Mouse (Mus musculus) heart, embryonic 13.5 days (tissue): ENCODE data around the gene Pde6h. TPM values are rescaled to one million over a fixed set of nuclear protein-coding genes. Genes with fewer than 3 reads are reported as not detected.

Experiments used
- ATAC-seq: fragments of 200-750 bp; cut with Nextera tagmentation; 2 replicates; pipeline ENCODE4 v1.8.0; 2017; ENCODE audit warnings: moderate TSS enrichment; ENCODE audit not compliant: insufficient number of reproducible peaks, low FRiP score, low TSS enrichment; ENCODE audit errors: extremely low read depth
- H3K27ac ChIP-seq: fragments of 300-500 bp; sonication (generic); replicated peaks from 2 replicates; pipeline ENCODE4 v1.5.1; 2015; ENCODE audit warnings: moderate library complexity, mild to moderate bottlenecking, inconsistent platforms
- H3K27me3 ChIP-seq: fragments of 300-500 bp; sonication (generic); replicated peaks from 2 replicates; pipeline ENCODE4 v1.6.1; 2015; ENCODE audit warnings: mild to moderate bottlenecking, inconsistent platforms
- H3K36me3 ChIP-seq: fragments of 300-500 bp; sonication (generic); 2 replicates; pipeline ENCODE4 v1.6.1; 2015; ENCODE audit warnings: mild to moderate bottlenecking, inconsistent platforms
- H3K4me1 ChIP-seq: fragments of 300-500 bp; sonication (generic); 2 replicates; pipeline ENCODE4 v1.6.1; 2015; ENCODE audit warnings: inconsistent platforms
- H3K4me2 ChIP-seq: fragments of 300-500 bp; sonication (generic); 2 replicates; pipeline ENCODE4 v1.6.1; 2015; ENCODE audit warnings: inconsistent platforms, mild to moderate bottlenecking, moderate library complexity
- H3K4me3 ChIP-seq: fragments of 300-500 bp; sonication (generic); 2 replicates; pipeline ENCODE4 v1.5.1; 2015; ENCODE audit warnings: moderate library complexity, mild to moderate bottlenecking, inconsistent platforms
- H3K9ac ChIP-seq: fragments of 300-500 bp; sonication (generic); 2 replicates; pipeline ENCODE4 v1.6.1; 2015; ENCODE audit warnings: inconsistent platforms, mild to moderate bottlenecking, moderate library complexity
- H3K9me3 ChIP-seq: fragments of 300-500 bp; sonication (generic); 2 replicates; pipeline ENCODE4 v1.6.1; 2016; ENCODE audit warnings: inconsistent platforms
- WGBS: fragments of 180-500 bp; shearing (Covaris S2); methylation state at CpG from one replicate; pipeline ENCODE4 v1.1.7; 2015; ENCODE audit warnings: mixed read lengths; 5-methylcytosine and 5-hydroxymethylcytosine counted together
- polyA plus RNA-seq: library from polyadenylated mRNA; unstranded; fragments of >200 nt; fragmentation: Nextera tagmentation; extraction: Ambion mirVana; gene quantifications from 2 replicates; pipeline ENCODE4 v1.2.1, GENCODE M21; 2015

The Pde6h gene
- polyA plus RNA-seq, 1 experiment from 2014 or later: not detected

DNA sequence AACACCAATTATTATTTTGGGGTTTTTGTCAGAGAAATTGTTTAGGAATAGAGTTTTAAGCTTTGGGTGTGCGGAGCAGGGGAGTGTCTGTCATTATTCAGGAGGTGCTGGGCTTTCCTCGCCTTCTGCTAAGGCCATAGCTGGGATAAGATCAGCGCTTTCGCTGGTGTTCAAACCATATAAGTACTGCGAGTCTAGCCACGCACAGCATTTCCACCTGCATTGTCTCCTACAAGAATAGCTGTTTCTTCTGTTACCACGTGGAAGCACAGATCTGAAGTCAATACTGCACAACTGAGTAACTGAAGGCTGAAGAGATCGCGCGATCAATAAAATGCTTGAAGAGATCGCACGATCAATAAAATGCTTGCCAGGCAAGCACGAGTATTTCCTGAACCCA is 7.6 kb downstream of the Pde6h start:
- peaks cover 25% of the 10 kb centered on the region for H3K36me3 ChIP-seq
- H3K9me3 ChIP-seq: no peaks in the 10 kb centered on the region
- H3K4me1 ChIP-seq: peaks cover 21% of the 10 kb centered on the region
- peak overlapping the region; percentile 56 for H3K4me2 ChIP-seq
- peak overlapping the region; percentile 86 for H3K27ac ChIP-seq
- no peaks in the 10 kb centered on the region for H3K27me3 ChIP-seq
- ATAC-seq: no peak
- 77% methylated on average over 13 of the region's 13 CpGs for WGBS
- peak overlapping the region; percentile 29 for H3K9ac ChIP-seq
- no peak overlapping the region; the same call in 1 of the 2 replicates for H3K4me3 ChIP-seq

DNA sequence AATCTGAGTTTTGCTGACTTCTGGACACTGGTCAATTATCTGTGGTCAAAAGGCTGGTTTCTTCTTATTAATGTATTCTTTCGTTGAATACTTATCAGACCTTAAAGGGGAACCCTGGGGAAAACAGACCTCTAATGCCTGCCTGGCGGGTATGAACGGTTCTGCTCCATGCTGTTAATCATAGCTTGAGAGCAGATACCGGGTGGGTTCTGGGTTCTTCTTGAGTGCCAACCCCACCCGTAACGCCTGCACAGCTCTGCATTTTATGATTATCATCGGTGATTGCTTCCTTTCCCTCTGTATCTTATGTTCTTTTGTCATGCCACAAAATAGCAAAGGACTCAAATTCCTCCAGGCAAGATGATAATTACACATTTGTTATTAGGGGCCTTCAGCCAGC is 10.4 kb downstream of the Pde6h start:
- ATAC-seq: no peak
- Histone ChIP-seq H3K4me3 (no peak overlapping the region), H3K27ac (0 out of 2 replicates have a peak overlapping the region, but pooled peaks have one; percentile 17), H3K4me1 (peaks cover 31% of the 10 kb centered on the region), H3K9ac (no peak overlapping the region), H3K4me2 (no peak overlapping the region), H3K36me3 (peaks cover 14% of the 10 kb centered on the region), H3K27me3 (no peaks in the 10 kb centered on the region), H3K9me3 (no peaks in the 10 kb centered on the region)
- WGBS: 69% methylated on average over 7 of the region's 7 CpGs

DNA sequence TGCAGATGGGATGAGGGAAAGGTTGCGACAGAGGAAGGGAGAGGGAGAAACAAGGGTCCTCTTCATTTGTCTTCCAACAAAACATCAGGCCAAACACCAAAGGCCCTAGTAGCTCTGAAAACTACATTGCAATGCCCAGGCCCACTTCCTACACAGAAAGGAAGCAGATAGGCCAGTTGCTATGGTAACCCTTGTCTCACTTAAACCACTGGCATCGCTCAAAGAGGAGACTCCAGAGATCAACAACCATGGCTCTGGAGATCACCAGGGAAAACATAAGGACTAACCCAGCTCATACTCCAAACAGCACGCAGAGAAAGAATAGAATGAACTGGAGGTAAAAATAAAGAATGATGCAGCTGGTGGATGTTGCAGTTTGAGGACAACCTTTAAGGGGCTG is 11.6 kb downstream of the Pde6h start:
- H3K36me3 ChIP-seq: peaks cover 14% of the 10 kb centered on the region
- H3K27me3 ChIP-seq: no peaks in the 10 kb centered on the region
- peaks cover 40% of the 10 kb centered on the region for H3K4me1 ChIP-seq
- no peak for ATAC-seq
- H3K9me3 ChIP-seq: no peaks in the 10 kb centered on the region
- 59% methylated on average over 3 of the region's 3 CpGs for WGBS
- H3K27ac ChIP-seq: no peak overlapping the region
- no peak overlapping the region for H3K4me2 ChIP-seq
- H3K9ac ChIP-seq: no peak overlapping the region
- H3K4me3 ChIP-seq: no peak overlapping the region

DNA sequence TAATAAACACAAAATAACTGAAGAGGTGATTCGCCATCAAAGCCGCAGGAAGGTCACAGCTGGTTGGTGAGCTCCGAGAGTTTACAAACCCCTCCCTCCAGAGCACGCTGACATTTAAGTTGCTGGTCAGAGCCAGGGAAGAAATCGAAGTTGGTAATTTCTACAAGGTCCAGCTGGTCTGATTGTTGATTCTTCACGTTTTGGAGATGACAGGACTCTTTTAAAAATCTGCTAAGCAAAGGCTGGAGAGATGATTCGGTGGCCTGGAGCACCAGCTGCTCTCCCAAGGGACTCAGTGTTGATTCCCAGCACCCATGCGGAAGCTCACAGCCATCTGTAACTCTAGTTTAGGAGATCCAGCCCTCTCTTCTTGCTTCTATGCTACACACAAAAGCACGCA is 12.7 kb downstream of the Pde6h start:
- Histone ChIP-seq H3K4me2 (no peak overlapping the region), H3K27me3 (no peaks in the 10 kb centered on the region), H3K4me1 (peaks cover 40% of the 10 kb centered on the region), H3K4me3 (no peak overlapping the region), H3K27ac (no peak overlapping the region), H3K9me3 (no peaks in the 10 kb centered on the region), H3K9ac (no peak overlapping the region), H3K36me3 (peaks cover 14% of the 10 kb centered on the region)
- 83% methylated on average over 9 of the region's 9 CpGs for WGBS
- ATAC-seq: no peak

DNA sequence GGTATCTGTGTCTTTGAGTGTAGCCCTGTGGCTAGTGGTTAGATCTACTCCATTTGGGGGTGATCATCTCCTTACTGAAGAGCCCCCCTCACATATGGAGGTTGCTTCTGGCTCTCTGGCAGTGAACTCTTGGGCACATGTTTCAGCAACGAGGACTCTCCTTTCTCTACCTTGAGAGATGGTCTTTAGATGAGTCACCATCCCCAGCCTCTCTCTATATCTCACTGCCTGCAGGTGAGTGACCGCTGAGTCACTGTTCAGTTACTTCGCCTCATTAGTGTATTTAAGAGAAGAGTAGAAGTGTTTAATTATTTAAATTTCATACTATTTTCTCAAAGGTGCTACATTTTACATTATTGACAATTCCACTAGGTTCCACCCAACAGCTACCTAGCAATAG is 13.5 kb downstream of the Pde6h start:
- no peaks in the 10 kb centered on the region for H3K9me3 ChIP-seq
- H3K27me3 ChIP-seq: no peaks in the 10 kb centered on the region
- H3K36me3 ChIP-seq: peaks cover 8% of the 10 kb centered on the region
- no peak overlapping the region for H3K27ac ChIP-seq
- 77% methylated on average over 3 of the region's 3 CpGs for WGBS
- no peak overlapping the region for H3K4me3 ChIP-seq
- H3K9ac ChIP-seq: no peak overlapping the region
- peaks cover 42% of the 10 kb centered on the region for H3K4me1 ChIP-seq
- no peak for ATAC-seq
- H3K4me2 ChIP-seq: no peak overlapping the region

DNA sequence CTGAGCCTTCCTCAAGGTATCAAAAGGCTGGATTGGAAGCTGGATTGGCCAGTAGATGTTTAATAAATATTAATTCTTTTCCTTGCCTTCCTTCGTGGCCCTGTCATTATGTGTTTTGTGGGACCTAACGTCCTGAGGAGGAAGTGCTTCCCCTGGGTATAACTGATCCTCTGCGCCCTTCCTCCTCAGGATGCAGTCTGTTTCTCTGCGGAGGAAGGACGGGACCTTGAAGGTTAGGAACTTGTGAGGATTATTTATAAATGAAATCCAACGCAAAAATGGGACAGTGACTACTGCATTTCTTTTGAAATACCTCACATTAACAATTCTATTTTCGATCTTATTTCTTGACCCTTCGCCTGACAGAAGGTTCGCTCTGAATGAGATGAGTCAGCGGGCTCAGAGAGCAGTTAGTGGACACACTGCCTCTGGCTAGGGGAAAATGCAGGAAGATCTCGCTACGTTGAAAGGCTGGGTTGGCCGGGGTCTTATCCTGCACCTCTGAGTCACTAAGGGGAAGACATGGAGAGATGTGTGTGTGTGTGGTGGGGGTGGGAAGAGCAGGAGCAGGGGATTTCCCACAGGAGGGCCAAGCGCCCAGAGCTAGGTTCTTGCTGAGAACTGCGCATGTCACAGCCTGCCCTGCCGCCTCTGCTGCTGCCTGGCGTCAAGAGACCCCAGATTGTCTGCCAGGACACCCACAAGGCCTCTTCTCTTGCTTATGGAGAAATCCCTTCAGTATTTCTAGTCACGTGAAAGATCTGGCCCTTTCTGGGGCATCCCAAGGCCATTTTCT is 14.9 kb downstream of the Pde6h start:
- H3K9ac ChIP-seq: 0 out of 2 replicates have a peak overlapping the region, but pooled peaks have one; percentile 37
- WGBS: 59% methylated on average over 18 of the region's 18 CpGs
- peaks cover 50% of the 10 kb centered on the region for H3K4me1 ChIP-seq
- ATAC-seq: no peak
- no peaks in the 10 kb centered on the region for H3K27me3 ChIP-seq
- peak overlapping the region; percentile 25 for H3K4me2 ChIP-seq
- no peak overlapping the region for H3K4me3 ChIP-seq
- no peaks in the 10 kb centered on the region for H3K9me3 ChIP-seq
- H3K36me3 ChIP-seq: peaks cover under 1% of the 10 kb centered on the region; the same call in 1 of the 2 replicates
- peak overlapping the region; percentile 77 for H3K27ac ChIP-seq

DNA sequence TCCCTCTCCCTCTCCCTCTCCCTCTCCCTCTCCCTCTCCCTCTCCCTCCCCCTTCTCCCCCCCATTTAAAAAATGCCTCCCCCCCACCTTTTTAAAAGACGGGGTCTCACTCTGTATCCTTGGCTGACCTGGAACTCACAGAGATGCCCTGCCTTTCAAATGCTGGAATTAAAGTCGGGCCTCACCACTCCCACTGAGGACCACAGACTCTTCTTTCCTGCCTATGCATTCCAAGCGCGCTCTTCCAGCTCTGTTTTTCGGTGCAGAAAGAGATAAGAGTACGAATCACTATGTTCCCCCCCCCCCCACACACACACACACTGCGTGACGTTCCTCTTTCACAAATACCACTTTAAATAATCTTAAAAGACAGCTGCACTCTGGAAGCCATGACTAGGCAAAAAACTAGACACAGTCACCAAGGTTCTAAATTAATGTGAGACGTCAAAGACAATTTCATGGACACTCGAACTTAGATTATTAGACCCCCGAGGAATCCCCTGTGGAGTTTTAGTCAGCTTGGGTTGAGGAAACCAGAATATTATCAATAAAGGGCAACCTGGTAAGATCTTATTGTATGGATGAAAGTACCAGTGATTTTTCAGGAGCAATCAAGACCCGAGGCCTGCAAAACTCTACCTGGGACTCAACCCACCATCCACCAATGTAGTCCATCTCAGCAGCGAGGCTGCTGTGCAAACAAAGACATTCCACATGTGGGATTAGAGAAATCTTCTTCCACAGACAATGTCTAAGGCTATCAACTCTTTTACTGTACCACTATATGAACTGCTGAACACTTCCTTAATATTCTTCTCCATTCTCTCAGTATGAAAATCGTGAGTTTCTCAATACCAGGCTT is 15.9 kb downstream of the Pde6h start:
- Histone ChIP-seq H3K9me3 (no peaks in the 10 kb centered on the region), H3K4me3 (no peak overlapping the region), H3K27ac (peak overlapping the region; percentile 93), H3K4me2 (peak overlapping the region; percentile 62), H3K36me3 (no peaks in the 10 kb centered on the region), H3K27me3 (no peaks in the 10 kb centered on the region), H3K4me1 (peaks cover 49% of the 10 kb centered on the region), H3K9ac (peak overlapping the region; percentile 71; the same call in 1 of the 2 replicates)
- WGBS: 45% methylated on average over 14 of the region's 14 CpGs
- no peak for ATAC-seq

DNA sequence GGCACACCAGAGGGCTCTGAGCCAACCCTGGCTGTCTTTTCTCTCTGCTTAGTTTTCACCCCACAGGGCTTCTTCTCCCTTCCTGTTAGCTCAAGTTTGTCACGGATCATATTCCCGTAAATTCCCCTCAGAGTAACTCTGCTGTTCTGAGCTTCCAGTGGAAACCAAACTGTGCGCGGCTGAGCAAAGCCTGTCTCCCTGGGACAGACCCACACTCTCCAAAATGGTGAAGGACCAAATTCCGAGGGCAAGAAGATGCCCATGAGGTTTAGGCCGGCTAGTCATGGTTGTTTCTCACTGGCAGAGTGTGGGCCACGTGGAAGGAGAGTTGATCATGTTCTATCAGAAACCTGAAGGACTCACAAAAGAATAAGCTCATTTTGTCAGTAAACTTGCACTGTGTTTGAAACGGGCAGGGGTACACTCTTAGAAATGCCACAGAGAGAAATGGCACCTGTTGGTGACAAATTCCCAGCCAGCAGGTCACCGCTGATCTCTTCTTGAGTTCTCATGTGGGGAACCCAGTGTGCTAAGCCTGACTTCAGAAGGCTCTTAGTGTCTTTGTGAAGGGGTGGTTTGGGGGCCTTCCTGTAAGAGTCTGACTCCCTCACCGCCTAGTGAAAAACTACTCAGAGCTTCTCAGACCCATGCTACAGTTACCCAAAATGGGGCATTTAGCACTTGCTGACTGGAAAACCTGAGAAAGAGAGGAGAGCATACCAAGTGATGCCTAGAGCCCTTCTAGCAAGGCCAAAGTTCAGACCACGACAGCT is 16.7 kb downstream of the Pde6h start:
- Histone ChIP-seq H3K4me2 (peak overlapping the region; percentile 62), H3K4me3 (peak overlapping the region; percentile 37), H3K27ac (peak overlapping the region; percentile 93), H3K36me3 (no peaks in the 10 kb centered on the region), H3K4me1 (peaks cover 45% of the 10 kb centered on the region), H3K9me3 (no peaks in the 10 kb centered on the region), H3K9ac (peak overlapping the region; percentile 71), H3K27me3 (no peaks in the 10 kb centered on the region)
- ATAC-seq: no peak
- WGBS: 70% methylated on average over 11 of the region's 11 CpGs

DNA sequence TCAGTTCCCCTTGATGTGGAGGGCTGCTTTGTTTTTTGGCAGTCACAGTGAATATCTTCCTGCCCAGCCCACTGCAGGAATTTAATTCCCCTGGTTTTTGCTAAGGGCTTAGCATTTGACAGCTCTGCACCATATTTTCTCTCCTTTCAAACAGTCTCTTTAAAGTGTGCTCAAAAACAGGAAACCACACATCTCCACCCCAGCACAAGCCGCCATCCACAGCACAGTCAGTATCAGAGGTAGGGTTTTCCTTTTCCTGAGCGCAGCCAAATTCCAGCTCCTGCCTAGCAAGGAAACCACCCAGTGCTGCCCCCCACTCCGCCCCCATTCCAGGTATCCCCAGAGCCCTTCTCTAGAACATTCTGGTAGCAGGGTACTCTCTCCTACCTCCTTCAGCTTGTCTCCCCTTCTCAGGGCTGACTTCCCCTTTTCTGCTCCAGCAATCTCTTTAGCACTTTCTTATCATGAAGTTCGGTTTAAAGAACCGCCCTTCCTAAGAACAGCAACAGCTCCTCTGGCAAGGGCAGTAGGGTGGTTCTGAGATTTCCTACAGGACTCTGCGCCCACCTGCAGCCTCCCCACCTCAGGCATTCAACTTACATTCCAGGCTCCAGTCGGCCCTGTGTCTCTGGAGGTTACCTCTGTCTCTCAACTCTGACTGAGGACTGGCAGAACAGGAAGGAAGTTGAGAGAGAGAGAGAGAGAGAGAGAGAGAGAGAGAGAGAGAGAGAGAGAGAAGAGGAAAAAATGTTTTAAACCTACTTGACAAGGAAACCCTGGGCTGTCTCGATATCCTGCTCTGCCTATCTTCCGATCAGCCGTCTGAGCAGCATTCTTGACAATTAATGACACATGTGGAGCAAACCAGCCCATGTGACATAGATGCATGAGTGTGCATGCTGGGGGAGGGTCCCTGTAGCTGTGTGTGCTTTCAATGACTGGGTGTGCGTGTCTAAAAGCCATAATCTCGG is 17.7 kb downstream of the Pde6h start, which contains the start of gene Arhgdib:
Gene Arhgdib, minus strand, starts transcription at position 849 of the 971 bp plus-strand sequence.
- H3K9ac ChIP-seq: peak within 1 kb of the TSS; percentile 71
- ATAC-seq: no peak
- peak within 1 kb of the TSS; percentile 37 for H3K4me3 ChIP-seq
- H3K9me3 ChIP-seq: no peaks in the 10 kb centered on the region
- H3K4me1 ChIP-seq: peaks cover 48% of the 10 kb centered on the region
- H3K4me2 ChIP-seq: peak within 1 kb of the TSS; percentile 62
- H3K27ac ChIP-seq: peak within 1 kb of the TSS; percentile 93
- no peaks in the 10 kb centered on the region for H3K36me3 ChIP-seq
- WGBS: 20% methylated on average over 12 of the region's 12 CpGs
- H3K27me3 ChIP-seq: no peaks in the 10 kb centered on the region

DNA sequence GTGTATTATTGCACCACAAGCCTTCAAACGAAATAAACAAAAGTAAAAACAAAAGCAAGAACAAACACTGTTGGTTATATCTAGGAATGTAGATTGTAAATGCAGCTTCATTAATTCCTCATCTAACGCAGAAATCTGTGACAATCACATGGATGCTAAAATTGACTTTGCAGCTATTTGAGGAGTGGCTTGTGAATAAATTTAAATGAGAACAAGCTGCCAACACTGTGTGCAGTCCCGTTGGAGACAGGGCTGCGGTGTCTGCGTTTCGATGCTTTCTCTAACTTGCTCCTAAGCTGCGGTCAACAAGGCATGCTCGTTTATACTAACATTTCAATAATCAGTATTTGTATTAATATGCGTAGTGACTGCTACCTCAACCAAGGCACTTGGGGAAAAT is 18.6 kb downstream of the Pde6h start:
- Histone ChIP-seq H3K4me2 (no peak overlapping the region), H3K4me3 (no peak overlapping the region), H3K9me3 (no peaks in the 10 kb centered on the region), H3K27me3 (no peaks in the 10 kb centered on the region), H3K27ac (no peak overlapping the region), H3K36me3 (no peaks in the 10 kb centered on the region), H3K9ac (no peak overlapping the region), H3K4me1 (peaks cover 51% of the 10 kb centered on the region)
- no peak for ATAC-seq
- WGBS: 83% methylated on average over 9 of the region's 9 CpGs
